Mouse (Mus musculus) hindbrain, embryonic 14.5 days (tissue): ENCODE data around the gene Pes1. TPM values are rescaled to one million over a fixed set of nuclear protein-coding genes. Genes with fewer than 3 reads are reported as not detected.
"Not testable (repeated sequence)": the region's sequence is repeated elsewhere in the genome, so short reads cannot be mapped to it uniquely, and the experiment has no call there.

Source experiments
- ATAC-seq: fragments of 200-750 bp; cut with Nextera tagmentation; 2 replicates; pipeline ENCODE4 v1.8.0; 2017; ENCODE audit warnings: moderate number of reproducible peaks, mild to moderate bottlenecking, moderate TSS enrichment, moderate library complexity; ENCODE audit not compliant: low FRiP score
- DNase-seq: peaks from one replicate; pipeline ENCODE4 v3.0.0-alpha.2; 2015; ENCODE audit warnings: low spot score
- H3K27ac ChIP-seq: fragments of 300-500 bp; sonication (generic); 2 replicates; pipeline ENCODE4 v1.5.1; 2014; ENCODE audit warnings: mild to moderate bottlenecking, moderate library complexity
- H3K27me3 ChIP-seq: fragments of 300-500 bp; sonication (generic); 2 replicates; pipeline ENCODE4 v1.6.1; 2014; ENCODE audit warnings: mild to moderate bottlenecking, low read length, mixed read lengths; ENCODE audit not compliant: control insufficient read depth, insufficient read depth
- H3K36me3 ChIP-seq: fragments of 300-500 bp; sonication (generic); replicated peaks from 2 replicates; pipeline ENCODE4 v1.6.1; 2014; ENCODE audit not compliant: control insufficient read depth, insufficient read depth
- H3K4me1 ChIP-seq: fragments of 300-500 bp; sonication (generic); replicated peaks from 2 replicates; pipeline ENCODE4 v1.6.1; 2014; ENCODE audit warnings: antibody characterized with exemption, low read length, mixed read lengths; ENCODE audit not compliant: control insufficient read depth, insufficient read depth
- H3K4me2 ChIP-seq: fragments of 300-500 bp; sonication (generic); replicated peaks from 2 replicates; pipeline ENCODE4 v1.6.1; 2014; ENCODE audit warnings: mild to moderate bottlenecking, moderate library complexity
- H3K4me3 ChIP-seq: fragments of 300-500 bp; sonication (generic); replicated peaks from 2 replicates; pipeline ENCODE4 v1.5.1; 2014; ENCODE audit warnings: mild to moderate bottlenecking, low read length
- H3K9ac ChIP-seq: fragments of 300-500 bp; sonication (generic); 2 replicates; pipeline ENCODE4 v1.6.1; 2014
- H3K9me3 ChIP-seq: fragments of 300-500 bp; sonication (generic); 2 replicates; pipeline ENCODE4 v1.6.1; 2016; ENCODE audit warnings: low read length; ENCODE audit not compliant: control insufficient read depth
- WGBS: fragments of 180-500 bp; shearing (Covaris S2); extraction: QIAGEN DNeasy Blood & Tissue Kit; methylation state at CpG from one replicate; pipeline ENCODE4 v1.1.7; 2014; 5-methylcytosine and 5-hydroxymethylcytosine counted together
- polyA plus RNA-seq: library from polyadenylated mRNA; unstranded; fragments of >200 nt; fragmentation: Nextera tagmentation; extraction: Ambion mirVana; gene quantifications from 2 replicates; pipeline ENCODE4 v1.2.1, GENCODE M21; 2014

The Pes1 gene
- polyA plus RNA-seq, 1 experiment from 2014 or later, result 45.1 TPM

DNA sequence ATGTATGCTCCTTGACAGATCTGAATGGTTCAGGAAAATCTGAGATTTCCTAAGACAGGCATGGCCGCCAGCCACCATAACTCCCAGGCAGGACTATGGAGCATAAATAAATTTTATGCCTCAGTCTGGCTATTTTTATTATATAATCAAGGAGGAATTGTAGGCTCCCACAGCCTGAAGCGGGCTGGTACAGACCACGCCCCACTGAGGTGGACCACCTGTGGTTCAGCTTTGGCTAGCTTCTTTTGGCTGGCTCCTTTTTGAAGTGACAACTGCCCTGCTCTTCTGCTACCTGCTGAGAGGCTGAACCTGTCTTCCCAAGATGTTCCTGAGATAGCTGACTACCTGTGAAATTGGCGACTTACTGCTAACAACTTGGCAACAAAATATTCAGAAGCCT is 8.4 kb upstream of the Pes1 start:
- not testable (repeated sequence) for H3K27ac ChIP-seq, H3K4me3 ChIP-seq, DNase-seq, H3K36me3 ChIP-seq, H3K4me2 ChIP-seq, H3K9me3 ChIP-seq, H3K9ac ChIP-seq, ATAC-seq, H3K27me3 ChIP-seq, H3K4me1 ChIP-seq
- 77% methylated on average over 4 of the region's 4 CpGs for WGBS

DNA sequence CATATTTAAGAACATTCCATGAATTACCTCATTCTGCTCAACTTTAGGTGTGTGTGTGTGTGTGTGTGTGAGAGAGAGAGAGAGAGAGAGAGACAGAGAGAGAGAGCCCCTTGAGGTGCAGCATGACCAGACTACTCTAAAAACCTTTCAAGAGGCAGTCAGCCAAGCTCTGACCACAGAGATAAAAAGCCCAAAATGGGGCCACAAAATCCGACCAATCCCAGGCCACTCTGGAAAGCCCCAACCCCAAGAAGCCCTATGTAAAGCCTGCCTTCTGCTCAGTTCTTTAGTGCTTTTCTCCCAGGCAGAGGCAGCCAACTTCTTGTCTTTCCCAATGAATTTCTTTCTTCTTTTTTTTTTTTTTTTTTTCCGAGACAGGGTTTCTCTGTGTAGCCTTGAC is 2.9 kb upstream of the Pes1 start:
- no peaks in the 10 kb centered on the region for H3K36me3 ChIP-seq
- no peaks in the 10 kb centered on the region for H3K9me3 ChIP-seq
- DNase-seq (no peak), ATAC-seq (no peak)
- WGBS, result 37% methylated on average over 1 of the region's 2 CpGs
- no peaks in the 10 kb centered on the region for H3K27me3 ChIP-seq
- no peak overlapping the region for H3K4me2 ChIP-seq
- H3K4me1 ChIP-seq, result peaks cover 8% of the 10 kb centered on the region
- no peak overlapping the region for H3K4me3 ChIP-seq
- no peak overlapping the region for H3K9ac ChIP-seq
- H3K27ac ChIP-seq, result no peak overlapping the region

- peaks cover 8% of the 10 kb centered on the region for H3K4me1 ChIP-seq
- H3K4me3 ChIP-seq, result no peak overlapping the region
- DNase-seq, result no peak
- no peak overlapping the region for H3K9ac ChIP-seq
- no peaks in the 10 kb centered on the region for H3K36me3 ChIP-seq
- H3K4me2 ChIP-seq, result no peak overlapping the region
- ATAC-seq, result no peak
- H3K27me3 ChIP-seq, result no peaks in the 10 kb centered on the region
- no peaks in the 10 kb centered on the region for H3K9me3 ChIP-seq
- H3K27ac ChIP-seq, result no peak overlapping the region
- WGBS, result 70% methylated on average over 3 of the region's 3 CpGs
Observed at GRCm38 (mm10) chr11:3961761-3962160, 2.0 kb upstream of the Pes1 start.

DNA sequence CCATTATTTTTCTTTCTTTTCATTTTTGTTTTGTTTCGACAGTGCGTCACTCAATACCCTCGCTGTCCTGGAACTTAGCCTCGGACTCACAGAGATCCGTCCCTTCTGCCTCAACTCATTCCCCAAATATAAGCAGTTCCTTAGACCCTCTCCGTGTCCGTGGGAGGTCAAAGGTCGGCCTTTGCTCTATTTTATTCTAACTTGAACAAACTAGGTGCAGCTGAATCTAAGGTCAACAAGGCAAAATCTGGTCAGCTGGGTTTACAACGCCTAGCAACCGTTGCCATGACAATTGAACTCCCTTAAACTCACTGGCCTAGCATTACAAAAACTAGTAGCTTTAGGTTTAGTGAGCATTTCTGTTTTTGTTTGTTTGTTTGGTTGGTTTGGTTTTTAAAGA is 620 bp upstream of the Pes1 start:
- peak overlapping the region; percentile 5; the same call in 1 of the 2 replicates for H3K27ac ChIP-seq
- H3K9ac ChIP-seq, result no peak overlapping the region; the same call in 1 of the 2 replicates
- no peaks in the 10 kb centered on the region for H3K27me3 ChIP-seq
- DNase-seq (no peak), ATAC-seq (peak; percentile 29; the same call in 1 of the 2 replicates)
- H3K4me3 ChIP-seq, result peak overlapping the region; percentile 75
- H3K9me3 ChIP-seq, result no peaks in the 10 kb centered on the region
- H3K4me2 ChIP-seq, result peak overlapping the region; percentile 93
- H3K4me1 ChIP-seq, result peaks cover 8% of the 10 kb centered on the region
- 72% methylated on average over 10 of the region's 10 CpGs for WGBS
- H3K36me3 ChIP-seq, result 0 out of 2 replicates have a peak, but pooled peaks cover under 1% of the 10 kb centered on the region

- H3K4me3 ChIP-seq, result peak overlapping the region; percentile 75
- H3K36me3 ChIP-seq, result peaks cover 15% of the 10 kb centered on the region
- 17% methylated on average over 11 of the region's 11 CpGs for WGBS
- DNase-seq, result no peak
- H3K4me2 ChIP-seq, result peak overlapping the region; percentile 93
- H3K27me3 ChIP-seq, result no peaks in the 10 kb centered on the region
- H3K4me1 ChIP-seq, result peaks cover 8% of the 10 kb centered on the region
- peak overlapping the region; percentile 61 for H3K9ac ChIP-seq
- no peaks in the 10 kb centered on the region for H3K9me3 ChIP-seq
- H3K27ac ChIP-seq, result no peak overlapping the region
- 0 out of 2 replicates have a peak, but pooled peaks have one; percentile 15 for ATAC-seq
Observed at GRCm38 (mm10) chr11:3964416-3965172, 819 bp downstream of the Pes1 start.

GRCm38 (mm10) chr11:3969837-3970236 is 6.1 kb downstream of the Pes1 start:
- DNase-seq, result no peak
- H3K4me2 ChIP-seq, result no peak overlapping the region
- ATAC-seq, result no peak
- H3K27me3 ChIP-seq, result no peaks in the 10 kb centered on the region
- peaks cover 67% of the 10 kb centered on the region for H3K36me3 ChIP-seq
- H3K4me1 ChIP-seq, result peaks cover 3% of the 10 kb centered on the region
- H3K27ac ChIP-seq, result no peak overlapping the region
- no peak overlapping the region for H3K9ac ChIP-seq
- no peaks in the 10 kb centered on the region for H3K9me3 ChIP-seq
- no peak overlapping the region for H3K4me3 ChIP-seq
- 85% methylated on average over 3 of the region's 3 CpGs for WGBS

DNA sequence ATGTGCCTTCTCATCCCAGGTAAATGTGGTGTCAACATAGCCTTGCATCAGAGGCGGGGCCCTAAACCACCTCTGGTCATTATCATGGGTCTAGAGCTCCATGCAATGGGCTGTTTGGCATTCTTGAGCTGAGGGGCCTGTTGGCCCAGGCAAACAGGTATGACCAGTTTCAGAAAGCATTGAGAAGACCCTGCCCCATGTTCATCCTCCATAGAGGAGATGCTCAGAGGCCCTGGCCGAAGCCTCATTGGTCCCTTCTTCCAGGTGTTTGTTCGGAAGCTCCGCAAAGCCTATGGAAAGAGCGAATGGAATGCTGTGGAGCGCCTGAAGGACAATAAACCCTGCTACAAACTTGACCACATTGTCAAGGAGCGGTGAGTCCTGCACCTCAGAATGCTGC is 6.6 kb downstream of the Pes1 start:
- no peaks in the 10 kb centered on the region for H3K4me1 ChIP-seq
- H3K9me3 ChIP-seq, result no peaks in the 10 kb centered on the region
- no peak overlapping the region for H3K4me2 ChIP-seq
- H3K36me3 ChIP-seq, result peaks cover 72% of the 10 kb centered on the region
- DNase-seq, result no peak
- no peak overlapping the region for H3K4me3 ChIP-seq
- 97% methylated on average over 7 of the region's 7 CpGs for WGBS
- H3K27ac ChIP-seq, result no peak overlapping the region
- H3K9ac ChIP-seq, result no peak overlapping the region
- no peaks in the 10 kb centered on the region for H3K27me3 ChIP-seq
- no peak for ATAC-seq

- WGBS, result 93% methylated on average over 7 of the region's 7 CpGs
Observed at GRCm38 (mm10) chr11:3973081-3973480, 9.3 kb downstream of the Pes1 start.

DNA sequence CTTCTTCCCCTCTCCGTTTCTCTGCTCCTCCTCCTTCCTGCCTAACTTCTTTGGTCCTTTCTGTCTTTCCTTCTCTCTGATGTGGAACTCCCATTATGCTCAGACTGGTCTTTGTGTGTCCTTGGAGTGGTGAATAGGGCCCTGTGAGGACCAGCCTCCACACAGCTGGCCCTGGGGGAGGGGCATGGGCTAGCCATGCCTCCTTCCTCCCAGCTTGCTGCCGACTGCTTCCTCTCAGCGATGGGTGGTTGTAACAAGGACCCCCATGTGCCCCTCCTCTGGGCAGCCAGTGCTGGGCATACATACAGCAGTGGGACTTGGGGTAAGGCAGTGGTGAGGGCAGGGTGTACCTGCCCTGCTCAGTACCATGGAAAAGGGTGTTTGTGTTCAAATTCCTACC is 10.5 kb downstream of the Pes1 start:
- Histone ChIP-seq H3K4me2 (no peak overlapping the region), H3K9me3 (no peaks in the 10 kb centered on the region), H3K4me3 (no peak overlapping the region), H3K27ac (no peak overlapping the region), H3K27me3 (no peaks in the 10 kb centered on the region), H3K9ac (no peak overlapping the region), H3K4me1 (no peaks in the 10 kb centered on the region), H3K36me3 (peaks cover 100% of the 10 kb centered on the region)
- no peak for DNase-seq
- 54% methylated on average over 3 of the region's 3 CpGs for WGBS
- no peak for ATAC-seq

More at GRCm38 (mm10) chr11:3973081-3973480, 9.3 kb downstream of the Pes1 start:
- peaks cover 100% of the 10 kb centered on the region for H3K36me3 ChIP-seq
- no peaks in the 10 kb centered on the region for H3K9me3 ChIP-seq
- no peaks in the 10 kb centered on the region for H3K4me1 ChIP-seq
- H3K27me3 ChIP-seq, result no peaks in the 10 kb centered on the region
- DNase-seq (no peak), ATAC-seq (no peak)
- H3K4me3 ChIP-seq, result no peak overlapping the region
- H3K4me2 ChIP-seq, result no peak overlapping the region
- no peak overlapping the region for H3K9ac ChIP-seq
- no peak overlapping the region for H3K27ac ChIP-seq
